Mouse (Mus musculus) forebrain, embryonic 10.5 days (tissue): Measurements from ENCODE around the gene Dzank1. TPM values are rescaled to one million over a fixed set of nuclear protein-coding genes. Genes with fewer than 3 reads are reported as not detected.

Experiments used
- DNase-seq: peaks from one replicate; pipeline ENCODE4 v3.0.0-alpha.2; 2017; ENCODE audit warnings: low spot score; ENCODE audit errors: extremely low spot score
- H3K27ac ChIP-seq: fragments of 300-500 bp; sonication (generic); 2 replicates; pipeline ENCODE4 v1.5.1; 2016; ENCODE audit warnings: mild to moderate bottlenecking
- H3K27me3 ChIP-seq: fragments of 300-500 bp; sonication (generic); 2 replicates; pipeline ENCODE4 v1.6.1; 2016; ENCODE audit warnings: mild to moderate bottlenecking; ENCODE audit not compliant: poor library complexity, severe bottlenecking
- H3K36me3 ChIP-seq: fragments of 300-500 bp; sonication (generic); replicated peaks from 2 replicates; pipeline ENCODE4 v1.6.1; 2016; ENCODE audit warnings: mild to moderate bottlenecking, moderate library complexity
- H3K4me1 ChIP-seq: fragments of 300-500 bp; sonication (generic); 2 replicates; pipeline ENCODE4 v1.6.1; 2016
- H3K4me3 ChIP-seq: fragments of 300-500 bp; sonication (generic); 2 replicates; pipeline ENCODE4 v1.5.1; 2016; ENCODE audit warnings: mild to moderate bottlenecking, moderate library complexity
- H3K9me3 ChIP-seq: fragments of 300-500 bp; sonication (generic); 2 replicates; pipeline ENCODE4 v1.6.1; 2016; ENCODE audit warnings: mild to moderate bottlenecking, moderate library complexity
- WGBS: fragments of 180-500 bp; shearing (Covaris S2); methylation state at CpG from one replicate; pipeline ENCODE4 v1.1.7; 2016; 5-methylcytosine and 5-hydroxymethylcytosine counted together
- polyA plus RNA-seq: library from polyadenylated mRNA; unstranded; fragments of >200 nt; fragmentation: Nextera tagmentation; extraction: Ambion mirVana; gene quantifications from 2 replicates; pipeline ENCODE4 v1.2.1, GENCODE M21; 2016

The Dzank1 gene
- polyA plus RNA-seq: 2.1 and 2.8 TPM in 2 replicates

GRCm38 (mm10) chr2:144526981-144527820 lies at the start of gene Dzank1, which contains the start of gene Polr3f:
Gene Dzank1, minus strand, starts transcription at chr2:144527414.
Gene Polr3f, plus strand, starts transcription at chr2:144527718.
- H3K4me3 ChIP-seq: peak within 1 kb of the TSS; percentile 92
- peaks cover 22% of the 10 kb centered on the region for H3K36me3 ChIP-seq
- DNase-seq: peak; percentile 95
- H3K4me1 ChIP-seq: peaks cover 21% of the 10 kb centered on the region
- no peaks in the 10 kb centered on the region for H3K9me3 ChIP-seq
- H3K27ac ChIP-seq: peak within 1 kb of the TSS; percentile 90
- 1% methylated on average over 56 of the region's 56 CpGs for WGBS
- peaks cover 14% of the 10 kb centered on the region for H3K27me3 ChIP-seq

- Histone ChIP-seq H3K27me3 (no peaks in the 10 kb centered on the region), H3K27ac (peak within 1 kb of the TSS; percentile 93), H3K4me1 (peaks cover 19% of the 10 kb centered on the region), H3K9me3 (no peaks in the 10 kb centered on the region), H3K4me3 (peak within 1 kb of the TSS; percentile 88), H3K36me3 (peaks cover 18% of the 10 kb centered on the region)
- DNase-seq: peak; percentile 95
- under 1% methylated on average over 44 of the region's 44 CpGs for WGBS
Measured at GRCm38 (mm10) chr2:144555820-144556552, 28.8 kb upstream of the Dzank1 start, which contains the start of gene Sec23b. Gene Sec23b, plus strand, starts transcription at chr2:144556229.

DNA sequence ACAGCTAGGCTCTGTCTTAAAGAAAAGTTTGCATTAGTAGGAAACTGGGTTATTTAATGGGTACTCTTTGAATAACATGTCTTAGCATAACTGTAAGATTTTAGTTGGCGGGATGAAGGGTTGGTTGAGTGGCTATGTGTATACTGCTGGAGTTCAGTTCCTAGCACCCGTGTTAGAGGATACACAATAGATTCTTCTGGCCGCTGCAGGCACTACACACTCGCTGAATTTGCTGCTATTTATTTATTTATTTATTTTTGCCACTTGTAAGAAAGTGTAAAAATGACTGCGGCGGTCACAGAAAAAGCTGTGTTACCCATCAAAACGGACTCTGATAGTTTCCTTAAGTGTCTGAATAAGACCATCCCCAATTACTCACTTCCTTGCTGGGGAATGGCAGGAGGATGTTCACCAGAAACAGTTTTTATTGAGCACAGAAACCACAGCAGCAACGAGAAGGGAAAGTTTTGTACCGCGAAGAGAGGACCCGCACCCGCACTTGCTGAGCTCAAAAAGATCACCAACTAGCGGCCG lies 28.1 kb upstream of the Dzank1 start:
- Histone ChIP-seq H3K4me3 (peak overlapping the region; percentile 88), H3K4me1 (peaks cover 19% of the 10 kb centered on the region), H3K27ac (peak overlapping the region; percentile 93), H3K36me3 (peaks cover 15% of the 10 kb centered on the region), H3K9me3 (no peaks in the 10 kb centered on the region), H3K27me3 (no peaks in the 10 kb centered on the region)
- WGBS: 4% methylated on average over 14 of the region's 14 CpGs
- DNase-seq: peak; percentile 15

- WGBS: 94% methylated on average over 3 of the region's 3 CpGs
- peaks cover 29% of the 10 kb centered on the region for H3K4me1 ChIP-seq
- no peak overlapping the region for H3K4me3 ChIP-seq
- no peaks in the 10 kb centered on the region for H3K9me3 ChIP-seq
- H3K36me3 ChIP-seq: peaks cover 1% of the 10 kb centered on the region; the same call in 1 of the 2 replicates
- no peak for DNase-seq
- no peak overlapping the region for H3K27ac ChIP-seq
- H3K27me3 ChIP-seq: no peaks in the 10 kb centered on the region
Measured at GRCm38 (mm10) chr2:144553905-144554304, 26.7 kb upstream of the Dzank1 start.

DNA sequence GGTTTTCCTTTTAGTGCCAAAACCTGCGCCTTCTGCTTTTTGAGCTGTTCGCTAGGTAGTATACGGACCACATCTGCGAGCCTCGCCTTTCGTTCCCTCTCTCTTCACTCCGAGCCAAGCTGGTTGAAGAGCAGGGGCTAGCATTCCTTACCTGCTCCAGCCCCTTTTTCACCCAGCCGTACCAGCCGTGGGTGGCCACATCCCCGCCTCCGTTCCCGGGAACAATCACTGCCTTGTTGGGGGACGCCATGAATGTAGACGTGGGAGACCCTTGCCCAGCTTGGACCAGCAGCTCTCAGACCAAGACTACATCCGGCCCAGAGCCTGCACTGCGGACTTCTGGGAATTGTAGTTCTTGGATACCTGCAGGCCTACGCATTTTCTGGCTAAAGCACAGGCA lies 23.3 kb upstream of the Dzank1 start, which contains the start of gene Rbbp9:
Gene Rbbp9 (minus strand): TSS at position 341 of the 400 bp plus-strand sequence.
- WGBS: under 1% methylated on average over 17 of the region's 17 CpGs

DNA sequence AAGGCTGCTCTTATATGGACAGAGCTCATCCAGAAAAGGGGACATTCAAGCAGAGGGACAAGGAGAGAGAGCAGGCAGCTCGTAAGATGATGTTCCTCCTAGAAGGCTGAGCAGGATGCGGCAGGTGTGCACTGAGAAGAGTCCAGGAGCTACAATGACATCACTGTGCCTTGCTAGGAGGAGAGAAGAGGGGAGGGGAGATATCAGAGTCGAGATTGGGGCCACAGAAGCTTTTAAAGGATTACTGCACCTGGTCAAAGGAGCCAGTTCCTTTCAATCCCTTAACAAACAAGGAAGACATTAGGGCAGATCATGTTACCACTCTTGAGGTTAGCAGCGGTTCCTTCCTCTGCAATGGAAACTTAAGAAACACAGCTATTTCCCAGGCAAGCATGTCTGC lies 20.3 kb upstream of the Dzank1 start:
- Histone ChIP-seq H3K27ac (no peak overlapping the region), H3K9me3 (no peaks in the 10 kb centered on the region), H3K4me1 (peaks cover 10% of the 10 kb centered on the region), H3K36me3 (peaks cover 60% of the 10 kb centered on the region), H3K27me3 (no peaks in the 10 kb centered on the region), H3K4me3 (no peak overlapping the region)
- WGBS: 75% methylated on average over 4 of the region's 4 CpGs
- DNase-seq: no peak

More for the DNA sequence above, 23.3 kb upstream of the Dzank1 start, which contains the start of gene Rbbp9:
- no peaks in the 10 kb centered on the region for H3K27me3 ChIP-seq
- no peaks in the 10 kb centered on the region for H3K9me3 ChIP-seq
- peak within 1 kb of the TSS; percentile 92 for H3K27ac ChIP-seq
- peaks cover 15% of the 10 kb centered on the region for H3K4me1 ChIP-seq
- peaks cover 31% of the 10 kb centered on the region for H3K36me3 ChIP-seq
- H3K4me3 ChIP-seq: peak within 1 kb of the TSS; percentile 69
- DNase-seq: peak; percentile 85

DNA sequence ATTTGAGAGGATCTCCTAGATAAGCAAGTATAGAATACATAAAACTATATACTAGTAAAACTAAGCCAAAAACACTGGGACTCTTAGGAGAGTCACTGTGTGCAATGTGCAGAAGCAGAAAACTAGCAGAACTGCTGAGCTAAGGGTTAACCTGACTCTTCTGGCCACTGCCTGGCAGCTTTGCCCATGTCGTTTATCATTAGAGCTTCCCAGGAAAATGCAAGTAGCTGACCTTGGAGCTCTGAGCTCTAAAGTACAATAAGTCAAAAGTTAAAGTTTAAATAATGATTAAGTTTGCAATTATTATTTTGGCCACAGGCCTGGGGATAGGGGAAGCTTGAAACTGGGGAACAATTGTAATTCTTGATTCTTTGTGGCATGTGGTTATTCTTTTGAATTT lies 18.3 kb upstream of the Dzank1 start:
- WGBS: 72% methylated on average over 1 of the region's 1 CpGs
- peaks cover 81% of the 10 kb centered on the region for H3K36me3 ChIP-seq

GRCm38 (mm10) chr2:144545061-144545460 lies 17.8 kb upstream of the Dzank1 start:
- peaks cover 85% of the 10 kb centered on the region for H3K36me3 ChIP-seq
- no peak overlapping the region for H3K4me3 ChIP-seq
- DNase-seq: no peak
- H3K27me3 ChIP-seq: no peaks in the 10 kb centered on the region
- no peak overlapping the region for H3K27ac ChIP-seq
- peaks cover 9% of the 10 kb centered on the region for H3K4me1 ChIP-seq
- H3K9me3 ChIP-seq: no peaks in the 10 kb centered on the region
- 98% methylated on average over 2 of the region's 2 CpGs for WGBS

More for the DNA sequence above, 18.3 kb upstream of the Dzank1 start:
- H3K4me1 ChIP-seq: peaks cover 10% of the 10 kb centered on the region
- no peak overlapping the region for H3K4me3 ChIP-seq
- H3K27ac ChIP-seq: no peak overlapping the region
- DNase-seq: no peak
- H3K9me3 ChIP-seq: no peaks in the 10 kb centered on the region
- H3K27me3 ChIP-seq: no peaks in the 10 kb centered on the region

- DNase-seq: no peak
- H3K9me3 ChIP-seq: no peaks in the 10 kb centered on the region
- H3K27me3 ChIP-seq: no peaks in the 10 kb centered on the region
- WGBS: 90% methylated on average over 6 of the region's 6 CpGs
- H3K36me3 ChIP-seq: peaks cover 89% of the 10 kb centered on the region
- H3K4me1 ChIP-seq: peaks cover 5% of the 10 kb centered on the region
- H3K4me3 ChIP-seq: no peak overlapping the region
- no peak overlapping the region for H3K27ac ChIP-seq
Measured at GRCm38 (mm10) chr2:144544630-144545029, 17.4 kb upstream of the Dzank1 start.

DNA sequence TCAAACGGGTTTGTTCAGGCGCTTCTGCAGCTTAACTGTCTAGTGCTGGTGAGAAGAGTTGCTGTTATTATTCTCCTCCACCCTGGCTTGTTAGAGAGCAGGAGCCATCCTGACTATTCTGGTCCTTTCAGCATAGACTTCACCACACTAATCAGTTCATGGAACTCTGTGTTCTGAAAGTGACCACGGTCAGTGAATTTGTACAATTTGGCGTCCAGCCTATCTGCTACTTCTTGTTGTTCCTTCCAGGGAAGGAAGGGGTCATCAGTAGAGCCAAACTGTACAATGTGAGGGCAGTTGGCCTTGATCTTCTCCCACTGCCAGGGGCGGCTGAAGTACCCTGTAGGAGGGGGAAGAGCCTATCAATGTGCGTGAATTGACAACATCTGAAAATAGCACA lies 16.5 kb upstream of the Dzank1 start:
- H3K4me1 ChIP-seq: no peaks in the 10 kb centered on the region
- peaks cover 98% of the 10 kb centered on the region for H3K36me3 ChIP-seq

DNA sequence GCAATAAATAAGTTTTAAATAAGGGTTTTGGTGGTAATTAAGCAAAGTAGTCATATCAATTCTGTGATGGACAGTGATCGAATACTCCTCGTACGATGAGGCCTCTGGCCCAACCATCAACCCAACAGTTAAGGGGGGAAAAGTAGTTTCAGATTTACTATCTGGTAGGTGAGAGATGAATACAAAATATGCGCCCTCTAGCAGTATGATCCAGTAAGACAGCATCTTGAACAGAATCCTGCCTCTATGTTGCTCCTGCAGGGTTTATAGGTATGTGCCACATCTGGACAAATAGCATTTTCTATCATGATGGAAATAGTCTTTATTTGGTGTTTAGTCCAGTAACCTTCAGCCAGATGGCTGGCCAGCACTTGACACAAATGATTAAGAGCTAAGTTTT lies 14.0 kb upstream of the Dzank1 start:
- 88% methylated on average over 4 of the region's 4 CpGs for WGBS
- Histone ChIP-seq H3K4me1 (no peaks in the 10 kb centered on the region), H3K36me3 (peaks cover 98% of the 10 kb centered on the region), H3K27me3 (no peaks in the 10 kb centered on the region), H3K9me3 (no peaks in the 10 kb centered on the region), H3K4me3 (no peak overlapping the region), H3K27ac (no peak overlapping the region)
- no peak for DNase-seq

More for the DNA sequence above, 16.5 kb upstream of the Dzank1 start:
- Histone ChIP-seq H3K9me3 (no peaks in the 10 kb centered on the region), H3K4me3 (no peak overlapping the region), H3K27me3 (no peaks in the 10 kb centered on the region), H3K27ac (no peak overlapping the region)
- WGBS: 93% methylated on average over 6 of the region's 6 CpGs
- no peak for DNase-seq

DNA sequence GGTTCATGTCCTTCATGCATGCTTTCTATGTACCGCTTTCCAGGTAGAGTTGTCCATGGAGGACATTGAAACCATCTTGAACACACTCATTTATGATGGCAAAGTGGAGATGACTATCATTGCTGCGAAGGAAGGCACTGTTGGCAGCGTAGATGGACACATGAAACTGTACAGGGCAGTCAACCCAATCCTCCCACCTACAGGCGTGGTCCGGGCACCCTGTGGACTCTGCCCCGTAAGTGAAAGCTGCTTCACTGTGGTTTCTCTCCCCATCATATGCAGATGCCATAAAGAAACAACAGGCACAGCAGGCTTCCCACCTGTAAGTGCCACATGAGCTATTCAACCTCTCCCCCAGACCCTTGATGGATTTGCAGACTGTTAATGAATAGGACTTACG lies 9.9 kb upstream of the Dzank1 start:
- H3K9me3 ChIP-seq: no peaks in the 10 kb centered on the region; the same call in 1 of the 2 replicates
- WGBS: 95% methylated on average over 7 of the region's 7 CpGs
- peaks cover 100% of the 10 kb centered on the region for H3K36me3 ChIP-seq
- no peak for DNase-seq
- H3K4me3 ChIP-seq: no peak overlapping the region
- H3K27ac ChIP-seq: no peak overlapping the region
- no peaks in the 10 kb centered on the region for H3K4me1 ChIP-seq
- no peaks in the 10 kb centered on the region for H3K27me3 ChIP-seq
